Mouse (Mus musculus) liver, adult 2 months (tissue): ENCODE results near the gene Zg16.

Experiments
- CTCF ChIP-seq: fragments of 200-500 bp; IDR thresholded peaks from 2 replicates; pipeline ENCODE4 v1.5.1; 2011; ENCODE audit warnings: low read depth, low read length, control low read depth
- POLR2A ChIP-seq: fragments of 200-500 bp; IDR thresholded peaks from 2 replicates; pipeline ENCODE4 v1.6.1; 2011; ENCODE audit warnings: low read length, control low read depth; ENCODE audit not compliant: insufficient read depth; ENCODE audit errors: extremely low read depth

DNA sequence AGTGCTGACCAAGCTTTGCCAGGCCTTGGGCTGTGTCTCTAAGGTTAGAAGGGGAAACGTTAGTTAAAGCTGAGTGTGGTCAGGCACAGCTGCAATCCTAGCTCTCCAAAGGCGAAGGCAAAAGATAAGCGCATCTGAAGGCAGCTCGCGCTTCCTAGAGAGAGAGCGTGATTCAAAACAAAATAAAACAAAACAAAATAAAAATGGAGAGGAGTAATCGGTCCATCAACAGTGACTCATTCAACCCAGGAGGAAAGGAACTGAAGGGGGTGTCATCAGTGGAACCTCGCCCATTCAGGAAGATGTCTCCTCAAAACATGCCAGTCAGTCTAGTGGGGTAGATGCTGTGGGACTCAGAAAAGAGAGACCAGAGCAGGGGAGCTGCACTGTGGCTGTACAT lies 4.9 kb downstream of the Zg16 start:
- no peak for TF ChIP-seq POLR2A
- TF ChIP-seq CTCF, result no peak
